ENCODE assay signal across 8 mouse cellular contexts in genomic region chr12:54695511-54696241, GRCm38 (mm10). TPM values are rescaled to one million over a fixed set of nuclear protein-coding genes. Genes with fewer than 3 reads are reported as not detected.
DNase-seq lines count a peak whose midpoint lies in the region; ATAC-seq and TF ChIP-seq lines count a peak whose summit lies in the region.

TSS of gene Eapp (minus strand) at chr12:54695897.

- no peak for TF ChIP-seq EP300 in CH12.LX (IDR thresholded peaks at IDR 0.05; ENCODE audit: low read length)
- TF ChIP-seq EP300 in heart, postnatal 0 days (IDR thresholded peaks at IDR 0.05; ENCODE audit: low read depth), result no peak

- H3K36me3 ChIP-seq in CH12.LX (replicated peaks in 1 of 2; ENCODE audit: control insufficient read depth in 1 of 2, insufficient read depth in 1 of 2, low read length in 1 of 2), result peaks cover 12 to 23% of the 10 kb centered on the region in 2 experiments
- H3K36me3 ChIP-seq in forebrain, embryonic 12.5 days (replicated peaks), result peaks cover 13% of the 10 kb centered on the region; the same call in 1 of the 2 replicates
- H3K36me3 ChIP-seq in heart, postnatal 0 days (replicated peaks; ENCODE audit: control insufficient read depth, insufficient read depth, low read length), result peaks cover 20% of the 10 kb centered on the region
- H3K36me3 ChIP-seq in liver, embryonic 16.5 days (ENCODE audit: control insufficient read depth, insufficient read depth), result peaks cover 7% of the 10 kb centered on the region
- H3K36me3 ChIP-seq in neural tube, embryonic 13.5 days, result peaks cover 21% of the 10 kb centered on the region
- H3K36me3 ChIP-seq in testis, adult 2 months (ENCODE audit: control insufficient read depth, insufficient read depth, low read length), result no peaks in the 10 kb centered on the region; the same call in 1 of the 2 replicates

- peak; percentile 90 for TF ChIP-seq POLR2A in CH12.LX (IDR thresholded peaks at IDR 0.05; ENCODE audit: low read depth, low read length)
- peak; percentile 96 for TF ChIP-seq POLR2A in testis, adult 2 months (IDR thresholded peaks at IDR 0.05; ENCODE audit: control insufficient read depth, low read depth, low read length)

- peak within 1 kb of the TSS; percentile 68 to 79 (median 76) for H3K4me3 ChIP-seq in CH12.LX (replicated peaks in 1 of 3; ENCODE audit: low read depth in 2 of 3, low read length in 2 of 3, poor library complexity in 1 of 3)
- peak within 1 kb of the TSS; percentile 78 for H3K4me3 ChIP-seq in forebrain, embryonic 12.5 days (replicated peaks)
- H3K4me3 ChIP-seq in heart, postnatal 0 days (ENCODE audit: low read depth, low read length), result peak within 1 kb of the TSS; percentile 90
- peak within 1 kb of the TSS; percentile 74 for H3K4me3 ChIP-seq in liver, embryonic 16.5 days (ENCODE audit: low read depth, low read length)
- peak within 1 kb of the TSS; percentile 84 for H3K4me3 ChIP-seq in neural tube, embryonic 13.5 days
- H3K4me3 ChIP-seq in testis, adult 2 months (ENCODE audit: control insufficient read depth, low read depth, low read length), result peak within 1 kb of the TSS; percentile 100

- H3K79me2 ChIP-seq in CH12.LX (replicated peaks; ENCODE audit: control insufficient read depth, extremely low read depth, insufficient read depth, poor library complexity, severe bottlenecking), result peaks cover 21% of the 10 kb centered on the region

- H3K9ac ChIP-seq in CH12.LX (ENCODE audit: insufficient read depth, low read depth), result peak within 1 kb of the TSS; percentile 85
- H3K9ac ChIP-seq in forebrain, embryonic 12.5 days, result peak within 1 kb of the TSS; percentile 87
- H3K9ac ChIP-seq in heart, postnatal 0 days (replicated peaks; ENCODE audit: low read depth, low read length), result peak within 1 kb of the TSS; percentile 72
- H3K9ac ChIP-seq in liver, embryonic 16.5 days (ENCODE audit: low read depth, low read length), result peak within 1 kb of the TSS; percentile 88
- H3K9ac ChIP-seq in neural tube, embryonic 13.5 days, result peak within 1 kb of the TSS; percentile 91

- H3K4me1 ChIP-seq in CH12.LX (ENCODE audit: control insufficient read depth in 1 of 2, insufficient read depth in 2 of 2), result peaks cover 3 to 21% of the 10 kb centered on the region in 2 experiments
- H3K4me1 ChIP-seq in forebrain, embryonic 12.5 days, result peaks cover 13% of the 10 kb centered on the region
- H3K4me1 ChIP-seq in heart, postnatal 0 days (ENCODE audit: control insufficient read depth, insufficient read depth), result 0 out of 2 replicates have a peak, but pooled peaks cover 4% of the 10 kb centered on the region
- H3K4me1 ChIP-seq in liver, embryonic 16.5 days (ENCODE audit: control insufficient read depth, low read depth, low read length), result peaks cover 14% of the 10 kb centered on the region
- peaks cover 11% of the 10 kb centered on the region for H3K4me1 ChIP-seq in neural tube, embryonic 13.5 days (replicated peaks)
- no peaks in the 10 kb centered on the region; the same call in 1 of the 2 replicates for H3K4me1 ChIP-seq in testis, adult 2 months (ENCODE audit: control insufficient read depth, insufficient read depth, low read length)

- H3K27ac ChIP-seq in CH12.LX (ENCODE audit: insufficient read depth, low read depth), result peak within 1 kb of the TSS; percentile 82
- peak within 1 kb of the TSS; percentile 97 for H3K27ac ChIP-seq in forebrain, embryonic 12.5 days
- H3K27ac ChIP-seq in heart, postnatal 0 days (ENCODE audit: low read depth), result peak within 1 kb of the TSS; percentile 99
- peak within 1 kb of the TSS; percentile 94 for H3K27ac ChIP-seq in liver, embryonic 16.5 days (ENCODE audit: low read length)
- H3K27ac ChIP-seq in neural tube, embryonic 13.5 days (replicated peaks), result peak within 1 kb of the TSS; percentile 98
- peak within 1 kb of the TSS; percentile 98 for H3K27ac ChIP-seq in testis, adult 2 months (ENCODE audit: control insufficient read depth, insufficient read depth, low read depth, low read length)

- dilution Hi-C loops in CH12.LX (cut with MboI; ENCODE audit: extremely low pct_ligation_motif_present, extremely low pct_unique_long_range_greater_than_20kb, low sequenced_read_pairs), result no loop called here

- TF ChIP-seq RAD21 in CH12.LX (IDR thresholded peaks at IDR 0.05; ENCODE audit: low read depth, low read length), result no peak

- H3K9me3 ChIP-seq in CH12.LX (replicated peaks; ENCODE audit: low read length), result no peaks in the 10 kb centered on the region
- H3K9me3 ChIP-seq in forebrain, embryonic 12.5 days, result no peaks in the 10 kb centered on the region
- H3K9me3 ChIP-seq in heart, postnatal 0 days (replicated peaks; ENCODE audit: control insufficient read depth, low read length), result no peaks in the 10 kb centered on the region
- no peaks in the 10 kb centered on the region for H3K9me3 ChIP-seq in liver, embryonic 16.5 days (replicated peaks; ENCODE audit: control insufficient read depth, low read length)
- H3K9me3 ChIP-seq in neural tube, embryonic 13.5 days, result no peaks in the 10 kb centered on the region

- 0 out of 4 replicates have a peak, but pooled peaks of 1 of the 2 experiments have one; percentile 23 for TF ChIP-seq CTCF in CH12.LX (conservative IDR thresholded peaks at IDR 0.05 in 1 of 2, IDR thresholded peaks at IDR 0.05 in 1 of 2; ENCODE audit: low read depth in 2 of 2, low read length in 2 of 2)
- TF ChIP-seq CTCF in heart, postnatal 0 days (IDR thresholded peaks at IDR 0.05; ENCODE audit: low read depth), result peak; percentile 28; the same call in 1 of the 2 replicates
- peak; percentile 6; the same call in 1 of the 2 replicates for TF ChIP-seq CTCF in testis, adult 2 months (IDR thresholded peaks at IDR 0.05; ENCODE audit: control insufficient read depth, insufficient read depth, insufficient replicate concordance, low read depth, low read length)

- in situ Hi-C loops in CH12.LX (cut with MboI; ENCODE audit: low pct_ligation_motif_present, low pct_unique_long_range_greater_than_20kb, low sequenced_read_pairs), result no loop called here

- H3K27me3 ChIP-seq in CH12.LX (replicated peaks), result peaks cover 7% of the 10 kb centered on the region
- no peaks in the 10 kb centered on the region; the same call in 1 of the 2 replicates for H3K27me3 ChIP-seq in forebrain, embryonic 12.5 days
- no peaks in the 10 kb centered on the region for H3K27me3 ChIP-seq in heart, postnatal 0 days (ENCODE audit: control insufficient read depth, insufficient read depth, low read length)
- H3K27me3 ChIP-seq in liver, embryonic 16.5 days (ENCODE audit: control insufficient read depth, insufficient read depth, low read depth, low read length), result no peaks in the 10 kb centered on the region
- H3K27me3 ChIP-seq in neural tube, embryonic 13.5 days, result no peaks in the 10 kb centered on the region
- no peaks in the 10 kb centered on the region for H3K27me3 ChIP-seq in testis, adult 2 months (ENCODE audit: control insufficient read depth, insufficient read depth, low read length)

- peak; percentile 92 for ATAC-seq in forebrain, embryonic 12.5 days (ENCODE audit: low FRiP score)
- peak; percentile 91 for ATAC-seq in heart, postnatal 0 days (ENCODE audit: insufficient read depth, low read depth)
- peak; percentile 88 for ATAC-seq in liver, embryonic 16.5 days (ENCODE audit: low read depth)
- peak; percentile 93 for ATAC-seq in neural tube, embryonic 13.5 days (ENCODE audit: low read depth)

- under 1% methylated on average over 57 of the region's 57 CpGs for WGBS in forebrain, embryonic 12.5 days
- WGBS in heart, postnatal 0 days, result under 1% methylated on average over 57 of the region's 57 CpGs
- under 1% methylated on average over 57 of the region's 57 CpGs for WGBS in liver, embryonic 16.5 days (ENCODE audit: insufficient replicate concordance)
- under 1% methylated on average over 57 of the region's 57 CpGs for WGBS in neural tube, embryonic 13.5 days

- peak within 1 kb of the TSS; percentile 86 for H3K4me2 ChIP-seq in CH12.LX (ENCODE audit: insufficient read depth, low read depth, poor library complexity, severe bottlenecking)
- peak within 1 kb of the TSS; percentile 65 for H3K4me2 ChIP-seq in forebrain, embryonic 12.5 days
- peak within 1 kb of the TSS; percentile 81 for H3K4me2 ChIP-seq in heart, postnatal 0 days (ENCODE audit: low read depth, low read length)
- H3K4me2 ChIP-seq in liver, embryonic 16.5 days (ENCODE audit: low read depth, low read length), result peak within 1 kb of the TSS; percentile 98
- H3K4me2 ChIP-seq in neural tube, embryonic 13.5 days, result peak within 1 kb of the TSS; percentile 68

- peak; percentile 97 for DNase-seq in CH12.LX (ENCODE audit: extremely low read depth)
- peak; percentile 94 for DNase-seq in c-Kit-positive CD71-positive TER-119-negative erythroid progenitor cells, embryonic 14.5 days (ENCODE audit: low read depth)
- peak; percentile 99 for DNase-seq in heart, postnatal 0 days (ENCODE audit: low spot score)
- peak; percentile 97 to 98 for DNase-seq in kidney, postnatal 4 days

TF ChIP-seq in CH12.LX, 34 proteins besides CTCF, POLR2A, EP300 and RAD21 (continues in another document):
- no peak for TF ChIP-seq JUND (conservative IDR thresholded peaks at IDR 0.05; ENCODE audit: low read depth, low read length)
- no peak for TF ChIP-seq E2F4 (IDR thresholded peaks at IDR 0.05; ENCODE audit: insufficient replicate concordance, low read depth, low read length)
- peak; percentile 54; the same call in 1 of the 2 replicates for TF ChIP-seq TBP (conservative IDR thresholded peaks at IDR 0.05; ENCODE audit: low read depth, low read length)
- TF ChIP-seq GABPA (IDR thresholded peaks at IDR 0.05; ENCODE audit: insufficient replicate concordance, low read depth, low read length), result peak; percentile 23; the same call in 1 of the 2 replicates
- 0 out of 2 replicates have a peak, but pooled peaks have one; percentile 35 for TF ChIP-seq IRF4 (IDR thresholded peaks at IDR 0.05; ENCODE audit: low read depth, low read length)
- TF ChIP-seq ETS1 (conservative IDR thresholded peaks at IDR 0.05; ENCODE audit: low read depth, low read length), result 0 out of 2 replicates have a peak, but pooled peaks have one; percentile 16
- no peak for TF ChIP-seq USF2 (conservative IDR thresholded peaks at IDR 0.05; ENCODE audit: low read depth, low read length)
- TF ChIP-seq UBTF (IDR thresholded peaks at IDR 0.05; ENCODE audit: low read depth, low read length), result peak; percentile 73; the same call in 1 of the 2 replicates
- TF ChIP-seq ELF1 (IDR thresholded peaks at IDR 0.05; ENCODE audit: low read depth, low read length), result peak; percentile 99

RNA-seq across cellular contexts. Expression of gene Eapp, which starts in this region (rescaled TPM):
- 52.4 and 53.9 TPM in 2 replicates for total RNA-seq in CH12.LX (2012; rRNA removed)
- total RNA-seq in CH12.LX (2014; rRNA removed), result 51.5 and 53.4 TPM in 2 replicates
- 43.1 and 60.9 TPM in 2 replicates for polyA plus RNA-seq in CH12.LX (2012; ENCODE audit: insufficient read length, low read depth)
- 77.3 and 83.5 TPM in 2 replicates for polyA plus RNA-seq in forebrain, embryonic 12.5 days (2016; fragmentation: Nextera tagmentation; extraction: Ambion mirVana)
- 4.4 and 16.7 TPM in 2 replicates for total RNA-seq in heart, postnatal 0 days (2014; rRNA removed; ENCODE audit: low replicate concordance)
- 61.4 and 61.6 TPM in 2 replicates for polyA plus RNA-seq in heart, postnatal 0 days (2015; fragmentation: Nextera tagmentation; extraction: Ambion mirVana)
- 36.9 and 38.8 TPM in 2 replicates for polyA plus RNA-seq in liver, embryonic 16.5 days (2015; fragmentation: Nextera tagmentation; extraction: Ambion mirVana)
- 83.4 and 87.1 TPM in 2 replicates for polyA plus RNA-seq in neural tube, embryonic 13.5 days (2015; fragmentation: Nextera tagmentation; extraction: Ambion mirVana)
- polyA plus RNA-seq in testis, adult 2 months (2012; rRNA removed), result 29.2 and 40.3 TPM in 2 replicates

Comparison
In these comparisons a context has a peak if more than half of its experiments do, and no peak if none do; other contexts are left out.
1. Peak in every context shown above with its lines: DNase-seq, ATAC-seq, H3K4me3 ChIP-seq and H3K27ac ChIP-seq.